Mouse (Mus musculus) CH12.LX (cell line): ENCODE data around the gene Eif4g2. TPM values are rescaled to one million over a fixed set of nuclear protein-coding genes. Genes with fewer than 3 reads are reported as not detected.

Experiments used
- DNase-seq: peaks from one replicate; pipeline ENCODE4 v3.0.0-alpha.2; 2013; ENCODE audit errors: extremely low read depth
- H3K27ac ChIP-seq: 2 replicates; pipeline ENCODE4 v1.5.1; 2012; ENCODE audit warnings: low read depth, mild to moderate bottlenecking, control low read depth, moderate library complexity; ENCODE audit not compliant: insufficient read depth
- H3K27me3 ChIP-seq: replicated peaks from 2 replicates; pipeline ENCODE3; 2012; ENCODE audit warnings: inconsistent platforms
- H3K36me3 ChIP-seq, 2 experiments: replicated peaks in 1 of 2; 2 replicates each; pipeline versions ENCODE3 to v1.6.1; 2012; ENCODE audit warnings: inconsistent platforms in 1 of 2, low read length in 1 of 2, mild to moderate bottlenecking in 1 of 2, mixed read lengths in 1 of 2, moderate library complexity in 1 of 2; ENCODE audit not compliant: control insufficient read depth in 1 of 2, insufficient read depth in 1 of 2
- H3K4me1 ChIP-seq, 2 experiments: 2 replicates each; pipeline ENCODE4 v1.6.1; 2012; ENCODE audit warnings: inconsistent platforms in 1 of 2, moderate library complexity in 1 of 2; ENCODE audit not compliant: insufficient read depth in 2 of 2, control insufficient read depth in 1 of 2
- H3K4me2 ChIP-seq: 2 replicates; pipeline ENCODE4 v1.6.1; 2012; ENCODE audit warnings: low read depth, mild to moderate bottlenecking, control low read depth; ENCODE audit not compliant: poor library complexity, insufficient read depth, severe bottlenecking
- H3K4me3 ChIP-seq, 3 experiments: fragments of 150-350 bp in 1 of 3; sonication (generic) in 1 of 3; replicated peaks in 1 of 3; 2 replicates each; pipeline versions ENCODE3 to v1.5.1; 2011 to 2012; ENCODE audit warnings: low read depth in 2 of 3, low read length in 2 of 3, mild to moderate bottlenecking in 2 of 3, moderate library complexity in 2 of 3, control low read depth in 1 of 3, improper control_type of control experiment in 1 of 3, inconsistent platforms in 1 of 3, mixed read lengths in 1 of 3; ENCODE audit not compliant: poor library complexity in 1 of 3
- H3K79me2 ChIP-seq: replicated peaks from 2 replicates; pipeline ENCODE4 v1.6.1; 2012; ENCODE audit warnings: mild to moderate bottlenecking, moderate library complexity; ENCODE audit not compliant: control insufficient read depth, poor library complexity, insufficient read depth, severe bottlenecking; ENCODE audit errors: extremely low read depth
- H3K9ac ChIP-seq: 2 replicates; pipeline ENCODE4 v1.6.1; 2012; ENCODE audit warnings: low read depth, mild to moderate bottlenecking, control low read depth, moderate library complexity; ENCODE audit not compliant: insufficient read depth
- H3K9me3 ChIP-seq: replicated peaks from 2 replicates; pipeline ENCODE3; 2012; ENCODE audit warnings: low read length, inconsistent platforms, mixed read lengths
- CHD2 ChIP-seq: IDR thresholded peaks from 2 replicates; pipeline ENCODE4 v1.6.1; 2011; ENCODE audit warnings: low read length, improper control_type of control experiment
- E2F4 ChIP-seq: IDR thresholded peaks from 2 replicates; pipeline ENCODE4 v1.6.1; 2011; ENCODE audit warnings: low read depth, low read length, improper control_type of control experiment; ENCODE audit not compliant: insufficient replicate concordance
- GABPA ChIP-seq: IDR thresholded peaks from 2 replicates; pipeline ENCODE4 v1.6.1; 2012; ENCODE audit warnings: low read depth, low read length, improper control_type of control experiment, inconsistent platforms; ENCODE audit not compliant: insufficient replicate concordance
- JUN ChIP-seq: IDR thresholded peaks from 2 replicates; pipeline ENCODE4 v1.6.1; 2011; ENCODE audit warnings: low read depth, mild to moderate bottlenecking, low read length, improper control_type of control experiment, moderate library complexity; ENCODE audit not compliant: insufficient read depth
- MAFK ChIP-seq: IDR thresholded peaks from 2 replicates; pipeline ENCODE4 v1.6.1; 2011; ENCODE audit warnings: low read length, improper control_type of control experiment; ENCODE audit not compliant: insufficient replicate concordance
- NRF1 ChIP-seq: IDR thresholded peaks from 2 replicates; pipeline ENCODE4 v1.6.1; 2014; ENCODE audit warnings: low read depth, mild to moderate bottlenecking, inconsistent platforms, low read length, improper control_type of control experiment, moderate library complexity
- PAX5 ChIP-seq: IDR thresholded peaks from 2 replicates; pipeline ENCODE4 v1.6.1; 2012; ENCODE audit warnings: low read length, inconsistent platforms, mixed read lengths
- TCF12 ChIP-seq: IDR thresholded peaks from 2 replicates; pipeline ENCODE4 v1.6.1; 2014; ENCODE audit warnings: low read depth, mild to moderate bottlenecking, inconsistent platforms, low read length, improper control_type of control experiment
- dilution Hi-C: fragments of 300-500 bp; cut with MboI; formaldehyde crosslinking; loops from 2 replicates; pipeline ENCODE4 v1.14.3; 2020; ENCODE audit warnings: low sequenced_read_pairs; ENCODE audit not compliant: extremely low pct_unique_long_range_greater_than_20kb, extremely low pct_ligation_motif_present
- in situ Hi-C: fragments of 300-500 bp; cut with MboI; formaldehyde crosslinking; loops from 3 replicates; pipeline ENCODE4 v1.14.3; 2019; ENCODE audit warnings: low sequenced_read_pairs, low pct_ligation_motif_present, low pct_unique_long_range_greater_than_20kb, mixed read lengths
- polyA plus RNA-seq: library from polyadenylated mRNA; unstranded; fragments of >175 nt; gene quantifications from 2 replicates; pipeline ENCODE4 v1.2.1, GENCODE M21; 2012; ENCODE audit warnings: low read depth; ENCODE audit not compliant: insufficient read length
- total RNA-seq, 2 experiments: library from RNA; depleted of rRNA; stranded (reverse); fragments of 300-350 nt in 1 of 2; fragments of >200 nt in 1 of 2; gene quantifications; 2 replicates each; pipeline ENCODE4 v1.2.3; 2012 to 2014

Eif4g2 gene
- total and polyA plus RNA-seq, 3 experiments: 217 to 821 (median 744) TPM

- H3K79me2 ChIP-seq: peaks cover 9% of the 10 kb centered on the region
- H3K36me3 ChIP-seq: no peaks in the 10 kb centered on the region
- dilution Hi-C loops (no loop called here), in situ Hi-C loops (no loop called here)
- H3K27me3 ChIP-seq: peaks cover 1% of the 10 kb centered on the region
- no peak overlapping the region for H3K4me2 ChIP-seq
- no peak for DNase-seq
- no peaks in the 10 kb centered on the region for H3K9me3 ChIP-seq
- H3K4me1 ChIP-seq: peaks cover 3 to 5% of the 10 kb centered on the region in 2 experiments; a peak in 2 of 4 replicates
- TF ChIP-seq E2F4 (no peak), JUN (no peak), CHD2 (no peak), MAFK (no peak), GABPA (no peak)
- TF ChIP-seq, all 38 proteins: peak for 0
- Histone ChIP-seq H3K4me3 (no peak overlapping the region), H3K9ac (no peak overlapping the region), H3K27ac (no peak overlapping the region)
These were observed 57.9 kb downstream of the Eif4g2 start for GRCm38 (mm10) chr7:111024912-111025311.

- H3K4me1 ChIP-seq: 0 out of 4 replicates have a peak, but pooled peaks cover 0 to 3% of the 10 kb centered on the region in 2 experiments
- no peak overlapping the region; the same call in 1 of the 2 replicates for H3K4me2 ChIP-seq
- peaks cover 3% of the 10 kb centered on the region; the same call in 1 of the 2 replicates for H3K79me2 ChIP-seq
- no peak overlapping the region for H3K9ac ChIP-seq
- no peak for DNase-seq
- TF ChIP-seq NRF1 (no peak), TCF12 (no peak), PAX5 (no peak)
- H3K36me3 ChIP-seq: no peaks in the 10 kb centered on the region
- in situ Hi-C loops (no loop called here), dilution Hi-C loops (no loop called here)
- H3K27ac ChIP-seq: no peak overlapping the region
- H3K4me3 ChIP-seq: no peak overlapping the region
- peaks cover 1% of the 10 kb centered on the region for H3K27me3 ChIP-seq
- H3K9me3 ChIP-seq: no peaks in the 10 kb centered on the region
These were observed 58.7 kb downstream of the Eif4g2 start for GRCm38 (mm10) chr7:111024068-111024594.

- H3K36me3 ChIP-seq: no peaks in the 10 kb centered on the region
- no peaks in the 10 kb centered on the region for H3K9me3 ChIP-seq
- no peaks in the 10 kb centered on the region for H3K79me2 ChIP-seq
- 0 out of 4 replicates have a peak, but pooled peaks cover 0 to 3% of the 10 kb centered on the region in 2 experiments for H3K4me1 ChIP-seq
- in situ Hi-C loops: no loop called here
- peaks cover 6% of the 10 kb centered on the region for H3K27me3 ChIP-seq
- dilution Hi-C loops: no loop called here
- DNase-seq: no peak
- H3K4me2 ChIP-seq: no peak overlapping the region
- no peak for TF ChIP-seq NRF1
- no peak overlapping the region for H3K9ac ChIP-seq
- no peak overlapping the region for H3K4me3 ChIP-seq
- no peak overlapping the region for H3K27ac ChIP-seq
These were observed 62.0 kb downstream of the Eif4g2 start for GRCm38 (mm10) chr7:111020814-111021213.

Other genes with a start within 250 kb of the Eif4g2 start
- 17.1 and 18.1 TPM in 2 replicates for gene Rnf141, start 238.6 kb downstream of the Eif4g2 start, total RNA-seq (2012; rRNA removed)
- gene Rnf141, start 238.6 kb downstream of the Eif4g2 start, total RNA-seq (2014; rRNA removed): 21.5 and 31.5 TPM in 2 replicates
- 16.1 and 18.3 TPM in 2 replicates for gene Rnf141, start 238.6 kb downstream of the Eif4g2 start, polyA plus RNA-seq
- not detected in 2 replicates for gene Lyve1, start 219.8 kb downstream of the Eif4g2 start, total RNA-seq (2012; rRNA removed)
- not detected in 2 replicates for gene Lyve1, start 219.8 kb downstream of the Eif4g2 start, total RNA-seq (2014; rRNA removed)
- gene Lyve1, start 219.8 kb downstream of the Eif4g2 start, polyA plus RNA-seq: not detected in 2 replicates
- gene Mrvi1, start 100.6 kb downstream of the Eif4g2 start, total RNA-seq (2012; rRNA removed): not detected in 2 replicates
- gene Mrvi1, start 100.6 kb downstream of the Eif4g2 start, total RNA-seq (2014; rRNA removed): not detected in 2 replicates
- 0.11 TPM in 1 of 2 replicates, not detected in the other for gene Mrvi1, start 100.6 kb downstream of the Eif4g2 start, polyA plus RNA-seq
- 27.4 and 29.7 TPM in 2 replicates for gene Ctr9, start 54.1 kb downstream of the Eif4g2 start, total RNA-seq (2012; rRNA removed)
- 34.3 and 34.8 TPM in 2 replicates for gene Ctr9, start 54.1 kb downstream of the Eif4g2 start, total RNA-seq (2014; rRNA removed)
- gene Ctr9, start 54.1 kb downstream of the Eif4g2 start, polyA plus RNA-seq: 31.7 and 37.2 TPM in 2 replicates